Mouse (Mus musculus): ENCODE data around the gene Bbs9.

GRCm38 (mm10) chr9:22475424-22475868 is at the start of gene Bbs9:
- TF ChIP-seq GATA1 (IDR thresholded peaks at IDR 0.05; ENCODE audit: borderline replicate concordance, low read length) (no peak), FLI1 (IDR thresholded peaks at IDR 0.05; ENCODE audit: low read length) (no peak)
